In genomic region chr10:61394476-61395136, GRCm38 (mm10) we compare ENCODE assay signal across 10 mouse cellular contexts. TPM values are rescaled to one million over a fixed set of nuclear protein-coding genes. Genes with fewer than 3 reads are reported as not detected.
DNase-seq lines count a peak whose midpoint lies in the region; ATAC-seq and TF ChIP-seq lines count a peak whose summit lies in the region.
"Had no signal": no experiment of that assay in that cellular context is flagged by ENCODE, and none has a peak within 500 bp of the region (broad histone marks: within the 10 kb centered on the region; RNA-seq: fewer than 3 reads in every experiment).

No protein-coding gene starts in this region.

- H3K4me3 ChIP-seq in hindbrain, postnatal 0 days (ENCODE audit: low read length): no peak overlapping the region
- no peak overlapping the region for H3K4me3 ChIP-seq in hindbrain, embryonic 16.5 days (ENCODE audit: low read length)
- no peak overlapping the region for H3K4me3 ChIP-seq in embryonic facial prominence, embryonic 15.5 days (replicated peaks)
- H3K4me3 ChIP-seq: limb, embryonic 15.5 days had no signal

- H3K27ac ChIP-seq in hindbrain, postnatal 0 days: no peak overlapping the region
- no peak overlapping the region for H3K27ac ChIP-seq in hindbrain, embryonic 16.5 days (ENCODE audit: low read depth, low read length)
- no peak overlapping the region for H3K27ac ChIP-seq in embryonic facial prominence, embryonic 15.5 days (replicated peaks)
- H3K27ac ChIP-seq: limb, embryonic 15.5 days had no signal

- no peaks in the 10 kb centered on the region for H3K36me3 ChIP-seq in hindbrain, postnatal 0 days (ENCODE audit: insufficient read depth, low read length)
- H3K36me3 ChIP-seq in hindbrain, embryonic 16.5 days (ENCODE audit: control insufficient read depth, insufficient read depth, low read length): no peaks in the 10 kb centered on the region
- H3K36me3 ChIP-seq in embryonic facial prominence, embryonic 15.5 days: no peaks in the 10 kb centered on the region
- H3K36me3 ChIP-seq: limb, embryonic 15.5 days had no signal

- no peak overlapping the region for H3K4me2 ChIP-seq in hindbrain, postnatal 0 days (ENCODE audit: low read depth, low read length)
- no peak overlapping the region for H3K4me2 ChIP-seq in hindbrain, embryonic 16.5 days (ENCODE audit: low read length)
- peak overlapping the region; percentile 8; the same call in 1 of the 2 replicates for H3K4me2 ChIP-seq in embryonic facial prominence, embryonic 15.5 days (replicated peaks)
- H3K4me2 ChIP-seq: limb, embryonic 15.5 days had no signal

- intact Hi-C loops in gastrocnemius, postnatal 36 days (cut with DNase I): no loop called here

- no peak for DNase-seq in hindbrain, postnatal 0 days (ENCODE audit: low spot score)
- DNase-seq in 3134 (ENCODE audit: extremely low read depth, insufficient read length, low spot score) (peak; percentile 62), 3T3-L1 (ENCODE audit: low read depth, low spot score) (peak; percentile 24)
- no peak for DNase-seq in cerebellum, adult 11-12 months
- no peak for DNase-seq in ovary, postnatal 10 days (ENCODE audit: low spot score)
- DNase-seq in gastrocnemius, postnatal 36 days: no peak
- DNase-seq: midbrain, embryonic 14.5 days had no signal

- H3K27me3 ChIP-seq in hindbrain, postnatal 0 days (ENCODE audit: insufficient read depth, low read length): no peaks in the 10 kb centered on the region
- H3K27me3 ChIP-seq in hindbrain, embryonic 16.5 days (replicated peaks; ENCODE audit: control insufficient read depth, insufficient read depth, low read length): no peaks in the 10 kb centered on the region
- H3K27me3 ChIP-seq in embryonic facial prominence, embryonic 15.5 days: no peaks in the 10 kb centered on the region
- H3K27me3 ChIP-seq: limb, embryonic 15.5 days had no signal

- TF ChIP-seq CTCF in hindbrain, postnatal 0 days (IDR thresholded peaks at IDR 0.05; ENCODE audit: low read depth): no peak

- WGBS in hindbrain, postnatal 0 days: 18% methylated on average over 9 of the region's 9 CpGs
- 28% methylated on average over 9 of the region's 9 CpGs for WGBS in hindbrain, embryonic 16.5 days
- WGBS in embryonic facial prominence, embryonic 15.5 days: 10% methylated on average over 9 of the region's 9 CpGs

- H3K4me1 ChIP-seq in hindbrain, postnatal 0 days (ENCODE audit: insufficient read depth, low read length): no peaks in the 10 kb centered on the region
- H3K4me1 ChIP-seq in hindbrain, embryonic 16.5 days (ENCODE audit: control insufficient read depth, insufficient read depth, low read depth, low read length): no peaks in the 10 kb centered on the region
- peaks cover 6% of the 10 kb centered on the region; the same call in 1 of the 2 replicates for H3K4me1 ChIP-seq in embryonic facial prominence, embryonic 15.5 days

- 0 out of 2 replicates have a peak, but pooled peaks have one; percentile 6 for ATAC-seq in hindbrain, postnatal 0 days
- no peak for ATAC-seq in hindbrain, embryonic 16.5 days
- ATAC-seq in embryonic facial prominence, embryonic 15.5 days (ENCODE audit: insufficient number of reproducible peaks, low FRiP score, low TSS enrichment, low read depth): no peak

- H3K9me3 ChIP-seq in hindbrain, postnatal 0 days (ENCODE audit: low read length): no peaks in the 10 kb centered on the region
- H3K9me3 ChIP-seq in hindbrain, embryonic 16.5 days (ENCODE audit: control insufficient read depth, low read length): no peaks in the 10 kb centered on the region
- no peaks in the 10 kb centered on the region for H3K9me3 ChIP-seq in embryonic facial prominence, embryonic 15.5 days (replicated peaks)
- H3K9me3 ChIP-seq: limb, embryonic 15.5 days had no signal

- H3K9ac ChIP-seq in hindbrain, postnatal 0 days (replicated peaks; ENCODE audit: low read length): no peak overlapping the region
- H3K9ac ChIP-seq in hindbrain, embryonic 16.5 days (ENCODE audit: low read depth, low read length): no peak overlapping the region; the same call in 1 of the 2 replicates
- no peak overlapping the region for H3K9ac ChIP-seq in embryonic facial prominence, embryonic 15.5 days
- H3K9ac ChIP-seq: limb, embryonic 15.5 days had no signal

RNA-seq across cellular contexts. Expression of gene Pald1, which starts 11.3 kb away (rescaled TPM):
- total RNA-seq in hindbrain, postnatal 0 days (2014; rRNA removed): 34.3 and 36.0 TPM in 2 replicates
- polyA plus RNA-seq in hindbrain, postnatal 0 days (2015; fragmentation: Nextera tagmentation; extraction: Ambion mirVana): 21.7 TPM in 2 replicates
- polyA plus RNA-seq in hindbrain, embryonic 16.5 days (2015; fragmentation: Nextera tagmentation; extraction: Ambion mirVana): 26.9 and 30.6 TPM in 2 replicates
- polyA plus RNA-seq in embryonic facial prominence, embryonic 15.5 days (2015; fragmentation: Nextera tagmentation; extraction: Ambion mirVana): 22.7 and 22.8 TPM in 2 replicates
- total RNA-seq in gastrocnemius, postnatal 36 days (2021): 1 to 10 TPM; 4.4 to 4.5 TPM

RNA-seq across cellular contexts. Expression of gene Nodal, which starts 23.2 kb away (rescaled TPM):
- 0.58 and 1.1 TPM in 2 replicates for total RNA-seq in hindbrain, postnatal 0 days (2014; rRNA removed)
- 0.33 and 0.43 TPM in 2 replicates for polyA plus RNA-seq in hindbrain, postnatal 0 days (2015; fragmentation: Nextera tagmentation; extraction: Ambion mirVana)
- polyA plus RNA-seq in hindbrain, embryonic 16.5 days (2015; fragmentation: Nextera tagmentation; extraction: Ambion mirVana): 0.24 and 0.56 TPM in 2 replicates
- polyA plus RNA-seq in embryonic facial prominence, embryonic 15.5 days (2015; fragmentation: Nextera tagmentation; extraction: Ambion mirVana): 0.08 and 0.20 TPM in 2 replicates
- under 1 TPM in 1 of 2 experiments, not detected in 1; 0.12 TPM for total RNA-seq in gastrocnemius, postnatal 36 days (2021)
- polyA plus RNA-seq: midbrain, embryonic 14.5 days had no signal

RNA-seq across cellular contexts. Expression of gene Eif4ebp2, which starts 57.9 kb away (rescaled TPM):
- 16.1 and 16.2 TPM in 2 replicates for total RNA-seq in hindbrain, postnatal 0 days (2014; rRNA removed)
- 34.9 and 35.9 TPM in 2 replicates for polyA plus RNA-seq in hindbrain, postnatal 0 days (2015; fragmentation: Nextera tagmentation; extraction: Ambion mirVana)
- 43.2 and 46.6 TPM in 2 replicates for polyA plus RNA-seq in hindbrain, embryonic 16.5 days (2015; fragmentation: Nextera tagmentation; extraction: Ambion mirVana)
- 66.0 and 66.9 TPM in 2 replicates for polyA plus RNA-seq in embryonic facial prominence, embryonic 15.5 days (2015; fragmentation: Nextera tagmentation; extraction: Ambion mirVana)
- 100 to 1,000 TPM; 115 to 116 TPM for total RNA-seq in gastrocnemius, postnatal 36 days (2021)

Comparison
In these comparisons a context has a peak if more than half of its experiments do, and no peak if none do; other contexts are left out.
1. DNase-seq: peak in 3134 (single experiment) and 3T3-L1 (single experiment); none in hindbrain, postnatal 0 days (single experiment), cerebellum, adult 11-12 months (single experiment), ovary, postnatal 10 days (single experiment) and gastrocnemius, postnatal 36 days (0 of 2).